Mouse (Mus musculus): ENCODE results near the gene Tpr.

DNA sequence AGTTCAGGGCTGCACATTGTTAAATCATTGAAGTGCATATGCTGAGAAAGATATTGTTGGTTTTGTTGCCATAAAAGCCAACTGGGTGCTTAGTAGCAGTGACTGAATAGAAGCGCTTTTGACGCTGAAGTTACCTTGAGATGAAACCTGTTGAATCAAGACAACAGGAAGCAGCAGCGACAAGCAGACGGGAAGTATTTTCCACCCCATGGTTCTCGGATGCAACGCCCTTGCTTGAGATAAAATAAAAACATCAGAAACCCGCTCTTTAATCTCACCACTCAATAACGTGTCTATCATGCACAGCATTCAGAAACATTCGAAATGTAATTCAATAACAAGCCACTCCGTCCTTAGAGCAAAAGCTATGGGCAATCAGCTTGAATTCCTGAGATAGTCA, 72.7 kb downstream of the Tpr start:
- TF ChIP-seq TAL1 (IDR thresholded peaks at IDR 0.05; ENCODE audit: low read length) (no peak), GATA1 (IDR thresholded peaks at IDR 0.05; ENCODE audit: low read length) (no peak)

Data from erythroblast, embryonic 14.5 days (primary cell).